Mouse (Mus musculus): Measurements from ENCODE around the gene Ccdc175.

Ccdc175 gene

DNA sequence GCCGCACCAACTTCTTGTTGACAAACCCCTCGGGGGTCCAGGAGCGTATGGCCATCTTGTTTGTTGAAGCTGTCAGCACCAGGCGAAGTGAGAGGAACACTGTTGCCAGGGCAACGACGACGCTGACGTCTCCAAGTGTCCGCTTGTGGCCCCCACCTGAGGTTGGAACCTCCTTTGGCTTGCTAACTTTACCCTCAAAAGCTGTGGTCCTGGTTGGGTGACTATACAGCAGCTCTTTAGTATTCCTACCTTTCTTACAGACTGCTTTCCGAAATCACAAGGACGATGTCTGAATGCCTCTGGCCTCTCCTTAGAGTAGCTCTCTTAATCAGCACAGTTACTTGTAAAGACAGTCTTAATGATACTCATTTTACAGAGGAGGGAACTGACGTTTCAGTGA is at the start of gene Ccdc175:
TSS of gene Ccdc175 (minus strand) at position 101 of the 400 bp plus-strand sequence.
- in situ Hi-C loops (cut with MseI, MboI), result no loop called here

DNA sequence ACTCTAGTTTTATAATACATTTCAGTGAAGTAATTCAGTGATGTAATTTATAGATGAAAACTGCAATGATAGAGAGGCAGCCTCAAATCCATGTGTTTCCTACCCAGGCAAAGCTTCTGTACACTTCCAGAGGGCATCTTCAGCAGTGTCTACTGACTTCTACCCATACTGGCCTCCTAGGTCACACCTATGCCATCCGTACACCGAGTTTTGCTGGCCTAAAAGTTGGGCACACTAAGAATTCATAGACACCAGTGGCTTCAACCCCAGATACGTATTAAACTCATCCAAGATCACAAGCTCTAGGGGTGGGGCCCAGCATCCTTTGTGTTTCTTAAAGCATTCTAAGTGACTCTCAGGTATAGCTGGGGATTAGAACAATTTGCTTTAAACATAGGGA is 49.3 kb upstream of the Ccdc175 start:
- in situ Hi-C loops (cut with MseI, MboI), result no loop called here

DNA sequence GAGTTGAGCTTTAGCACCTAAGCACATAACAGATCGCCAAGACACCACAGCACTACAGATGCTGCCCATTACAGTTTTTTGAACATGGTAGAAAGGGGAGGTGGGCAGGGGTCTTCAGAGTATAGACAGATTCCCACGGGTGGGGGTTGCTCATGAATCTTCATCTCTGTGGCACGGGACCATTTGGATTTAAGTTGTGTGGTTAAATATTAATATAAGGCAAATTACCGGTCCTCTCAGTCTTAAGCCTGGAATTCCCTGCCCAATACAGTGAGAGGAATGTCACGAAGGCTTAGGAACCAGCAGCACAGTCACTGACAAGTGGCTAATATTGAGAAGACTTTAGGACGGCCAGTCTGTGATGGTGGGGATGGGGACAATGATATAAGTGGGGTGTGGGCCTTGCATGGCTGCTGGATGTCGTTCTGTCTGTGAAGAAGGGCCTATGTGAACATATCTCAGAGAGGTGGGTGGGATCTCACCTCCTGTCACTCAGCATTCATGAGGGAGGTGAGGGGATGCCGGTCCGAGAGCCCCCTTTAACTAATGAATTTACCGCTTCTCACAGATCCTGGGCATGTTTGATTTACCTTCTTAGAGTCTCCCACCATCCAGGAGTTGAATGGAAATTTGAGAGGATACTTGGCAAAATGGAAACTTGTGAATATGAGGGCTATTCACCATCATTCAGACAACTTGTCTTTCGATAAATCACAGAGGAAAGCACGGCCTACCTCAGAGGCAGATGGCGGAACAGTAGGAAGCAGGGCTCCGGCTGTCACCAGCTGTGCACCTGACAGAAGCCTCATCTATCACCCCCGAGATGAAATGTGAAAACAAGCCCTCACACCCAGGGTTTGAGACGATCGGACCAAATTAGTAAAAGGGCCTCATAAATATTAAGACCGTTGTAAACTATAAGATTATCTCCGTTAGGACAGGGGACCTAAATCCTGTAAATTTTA is 48.3 kb upstream of the Ccdc175 start:
- in situ Hi-C loops (cut with MseI, MboI), result no loop called here

DNA sequence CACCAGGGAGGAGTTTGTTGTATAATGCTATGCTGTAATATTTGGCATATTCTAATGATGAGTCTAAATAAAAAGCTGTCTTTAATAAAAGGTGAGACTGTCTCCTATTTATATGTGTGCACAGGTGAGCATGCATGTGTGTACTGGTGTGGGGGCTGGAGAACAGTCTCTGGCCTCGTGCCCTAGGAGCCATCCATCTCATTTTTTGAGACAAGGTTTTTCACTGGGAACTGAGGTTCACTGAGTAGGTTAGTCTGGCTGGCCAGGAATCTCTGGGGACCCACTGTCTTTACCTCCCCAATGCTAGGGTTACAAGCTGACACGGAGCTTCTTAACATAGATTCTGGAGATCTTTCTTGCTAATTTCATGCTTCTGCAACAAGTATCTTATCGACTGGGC is 47.3 kb upstream of the Ccdc175 start:
- in situ Hi-C loops (cut with MseI, MboI), result no loop called here

DNA sequence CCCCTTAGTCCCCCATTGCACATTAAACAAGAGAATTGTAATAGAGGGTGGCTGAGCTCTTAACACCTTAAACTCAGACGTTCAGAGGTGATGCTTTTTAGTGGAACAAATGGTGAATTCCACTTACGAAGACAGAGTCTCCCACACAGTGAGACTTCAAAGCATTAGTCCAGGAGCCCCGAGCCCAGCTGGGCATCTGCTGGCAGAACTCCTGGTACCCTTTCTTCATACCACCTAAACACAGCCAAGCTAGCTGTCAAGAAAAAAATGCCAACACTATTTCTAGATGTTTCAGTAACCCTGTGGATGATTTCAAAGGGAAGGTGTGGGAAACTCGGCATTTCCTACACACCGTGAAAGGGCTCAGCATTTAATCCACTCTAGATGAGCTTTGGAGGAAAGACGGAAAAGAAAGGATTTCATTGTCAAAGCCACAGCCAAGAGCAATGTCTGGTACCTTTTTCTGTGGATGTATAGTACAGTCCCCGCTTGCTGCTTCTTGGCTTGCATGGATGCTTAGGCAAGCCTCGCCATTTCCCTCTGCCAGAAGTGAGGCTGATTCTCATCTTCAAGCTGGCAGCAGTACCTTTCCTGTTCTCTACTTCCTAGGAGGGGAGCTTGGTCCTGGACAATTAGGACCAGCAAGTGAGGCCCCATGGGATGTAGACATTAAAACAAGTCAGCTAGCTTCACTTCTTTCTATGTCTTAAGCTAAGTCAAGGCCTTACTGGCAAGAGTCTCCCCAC is 44.8 kb upstream of the Ccdc175 start:
- in situ Hi-C loops (cut with MseI, MboI), result no loop called here

DNA sequence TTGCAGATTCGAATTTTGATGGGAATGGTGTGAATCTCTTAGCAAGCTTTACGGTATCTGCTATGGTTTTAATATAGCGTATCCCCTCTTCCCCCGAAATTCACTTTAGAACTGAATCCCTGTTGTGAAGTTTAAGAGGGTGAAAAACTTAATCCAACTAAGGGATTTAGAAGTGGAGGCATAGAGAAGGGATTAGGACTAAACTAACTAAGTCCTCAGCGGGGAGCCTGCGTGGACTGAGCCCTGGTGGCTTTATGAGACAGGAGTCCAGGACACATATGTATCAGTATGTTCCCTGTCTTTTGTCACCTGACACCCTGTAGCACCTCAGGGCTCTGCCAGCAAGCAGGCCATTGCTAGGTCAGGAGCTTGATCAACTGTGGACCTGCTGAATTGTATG is 42.9 kb upstream of the Ccdc175 start:
- in situ Hi-C loops (cut with MseI, MboI), result no loop called here

DNA sequence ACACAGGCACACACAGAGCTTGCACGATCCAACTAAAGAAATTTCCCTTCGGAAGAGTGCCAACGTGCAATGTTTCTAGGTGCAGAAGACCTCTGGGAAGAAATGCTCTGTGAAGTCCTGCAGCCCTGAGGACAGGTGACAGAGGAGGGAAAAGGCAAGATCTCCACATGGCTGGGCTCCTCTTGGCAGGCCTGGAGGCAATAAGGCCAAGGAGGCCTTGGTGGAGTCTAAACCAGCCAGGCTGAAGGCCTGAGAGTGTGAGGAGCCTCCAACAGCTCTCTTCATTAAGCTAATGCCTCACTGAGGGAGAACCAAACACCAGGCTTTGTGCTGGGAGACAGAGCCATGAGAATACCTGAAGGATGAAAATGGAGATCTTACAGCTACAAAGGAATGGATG is 40.5 kb upstream of the Ccdc175 start:
- in situ Hi-C loops (cut with MseI, MboI), result no loop called here

DNA sequence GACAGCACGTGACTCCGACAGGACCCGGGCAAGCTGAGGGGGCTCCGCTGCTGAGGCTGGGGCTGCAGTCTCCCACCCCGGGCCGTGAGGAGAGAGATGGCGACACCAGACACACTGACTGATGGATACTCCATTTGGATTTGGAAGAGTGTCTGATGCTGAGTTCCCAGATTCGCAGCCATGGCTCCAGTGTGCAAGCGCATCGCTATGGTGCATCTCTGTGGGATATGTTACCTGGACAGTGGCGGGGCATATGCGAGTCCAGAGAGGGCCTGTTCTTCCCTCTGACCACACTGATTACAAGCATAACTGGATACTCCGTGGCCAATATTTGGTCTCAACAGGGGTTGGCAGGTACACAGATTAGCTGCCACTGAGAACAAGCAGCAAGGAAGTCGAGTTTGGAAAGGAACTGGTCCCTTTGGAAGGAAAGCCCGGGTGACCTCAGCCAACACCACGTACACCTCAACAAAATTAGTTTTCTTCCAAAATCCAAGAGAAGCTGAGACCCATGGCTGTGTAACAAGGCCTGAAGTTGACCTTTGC is 38.8 kb upstream of the Ccdc175 start:
- in situ Hi-C loops (cut with MseI, MboI), result no loop called here

DNA sequence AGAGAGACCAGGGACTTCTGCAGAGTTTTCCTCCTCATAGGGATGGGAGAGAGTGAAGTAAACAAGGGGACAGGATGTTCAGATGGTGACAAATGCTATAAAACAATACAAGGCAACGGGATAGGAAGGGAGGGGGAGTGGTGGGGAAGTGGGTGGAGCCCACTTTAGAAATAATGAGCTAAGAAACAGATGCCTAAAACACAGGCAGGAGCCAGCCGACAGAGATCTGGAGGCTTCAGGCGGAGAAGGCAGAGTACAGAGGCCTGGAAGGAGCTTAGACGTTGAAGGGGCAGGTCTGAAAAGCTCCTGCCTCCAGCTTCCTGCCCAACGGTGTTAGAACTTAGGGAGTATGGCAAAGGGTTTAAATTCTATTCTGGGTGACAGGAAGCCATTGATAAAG is 28.7 kb upstream of the Ccdc175 start:
- in situ Hi-C loops (cut with MseI, MboI), result no loop called here

DNA sequence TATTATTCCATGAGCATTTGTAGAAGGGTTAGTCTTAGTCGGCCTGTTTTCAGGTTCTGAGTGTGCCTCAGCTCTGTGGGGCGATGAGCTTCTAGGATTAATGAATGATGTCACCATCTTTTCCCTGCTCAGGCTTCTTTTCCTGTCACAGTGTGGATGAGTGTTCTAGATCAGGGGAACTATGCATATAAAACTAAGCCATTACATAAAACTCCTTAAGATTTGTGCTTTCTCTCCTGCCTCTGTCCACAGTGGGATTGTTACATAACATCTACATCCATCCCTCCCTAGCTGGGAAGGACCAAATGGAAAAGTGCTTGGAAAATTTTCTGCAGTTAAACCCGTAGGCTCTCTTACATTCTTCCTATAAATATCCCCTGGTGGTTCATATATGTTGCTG is 16.0 kb upstream of the Ccdc175 start:
- in situ Hi-C loops (cut with MseI, MboI), result no loop called here

DNA sequence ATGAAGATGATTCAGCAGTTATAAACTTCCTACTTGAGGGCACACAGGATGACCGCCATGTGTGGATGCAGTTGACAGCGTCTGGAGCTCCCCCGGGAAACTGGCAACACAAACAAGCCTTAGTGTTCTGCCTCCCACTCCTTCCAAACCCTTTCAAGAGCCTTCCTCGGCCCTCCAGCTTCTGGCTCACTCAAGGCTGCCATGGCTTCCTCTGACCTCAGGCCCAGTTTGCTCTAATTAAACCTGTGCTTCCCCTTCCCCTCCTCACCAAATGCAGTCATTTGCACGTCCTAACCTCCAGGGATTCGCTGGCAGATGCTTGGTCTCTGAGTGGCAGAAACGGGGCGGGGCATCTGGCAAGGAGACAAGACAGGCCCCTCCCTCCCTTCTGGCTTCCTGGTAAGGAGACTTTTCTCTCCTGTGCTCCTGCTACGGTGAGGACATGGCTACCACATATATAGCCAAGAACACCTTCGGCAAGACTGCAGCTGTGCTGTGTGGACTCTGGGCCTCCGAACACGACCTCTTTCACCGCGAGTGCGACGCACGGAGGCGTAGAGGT is 13.2 kb upstream of the Ccdc175 start:
- in situ Hi-C loops (cut with MseI, MboI), result no loop called here

DNA sequence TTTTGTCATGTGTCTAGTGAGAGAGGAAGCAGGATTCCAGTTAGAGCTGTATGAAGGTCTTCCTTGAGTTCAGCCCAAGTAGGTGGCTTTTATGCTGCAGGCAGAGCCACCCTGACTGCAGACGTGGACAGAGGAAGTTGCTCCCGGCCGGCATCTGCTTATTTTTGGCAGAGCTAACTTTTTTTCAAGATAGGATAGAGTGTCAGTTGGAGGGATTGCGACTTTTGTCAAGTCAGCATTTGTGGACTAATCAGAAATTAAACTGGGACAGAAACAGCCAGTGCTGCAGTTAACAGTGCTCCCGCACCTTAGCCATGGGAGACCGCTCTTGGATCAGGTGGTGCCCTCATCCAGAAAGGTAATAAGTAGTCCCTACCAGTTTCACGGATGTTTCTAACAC is 12.6 kb upstream of the Ccdc175 start:
- in situ Hi-C loops (cut with MseI, MboI), result no loop called here

DNA sequence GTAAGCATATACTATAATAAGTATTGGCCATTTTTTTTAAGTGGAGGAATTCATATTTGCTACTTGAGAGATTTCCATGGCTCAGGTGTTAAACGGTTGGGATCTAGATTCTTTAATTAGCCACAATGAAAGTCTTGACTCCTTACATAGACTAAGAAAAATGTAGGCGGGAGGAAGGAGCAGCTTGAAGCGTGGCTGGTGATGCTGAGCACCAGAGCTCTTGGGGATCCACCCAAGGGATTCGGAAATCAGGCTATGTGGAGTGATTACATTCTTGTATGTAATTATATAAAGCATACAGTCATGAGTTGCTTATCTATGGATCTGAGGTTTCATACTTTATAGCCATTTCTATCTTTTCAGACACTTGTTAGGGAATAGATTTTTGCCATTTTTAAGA is 5.3 kb downstream of the Ccdc175 start:
- in situ Hi-C loops (cut with MseI, MboI), result no loop called here

DNA sequence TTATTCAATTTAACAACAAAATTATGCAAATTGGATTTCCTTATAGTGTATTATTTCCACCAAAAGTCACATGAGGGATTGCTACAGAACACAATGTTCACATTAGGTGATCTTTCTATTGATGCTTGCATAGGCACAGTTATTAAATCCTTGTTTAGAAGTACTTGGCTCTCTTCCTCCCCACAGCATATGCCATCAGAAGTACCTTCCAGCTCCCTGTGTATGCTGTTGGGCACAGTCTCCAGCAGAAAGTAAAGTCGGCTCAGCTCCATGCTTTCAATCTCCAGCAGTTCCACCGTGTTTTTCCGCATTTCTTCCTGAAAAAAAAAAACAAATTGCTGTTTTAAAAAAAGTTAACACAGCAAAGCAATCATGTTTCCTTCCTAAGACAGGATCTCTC is 6.5 kb downstream of the Ccdc175 start:
- in situ Hi-C loops (cut with MseI, MboI), result no loop called here

DNA sequence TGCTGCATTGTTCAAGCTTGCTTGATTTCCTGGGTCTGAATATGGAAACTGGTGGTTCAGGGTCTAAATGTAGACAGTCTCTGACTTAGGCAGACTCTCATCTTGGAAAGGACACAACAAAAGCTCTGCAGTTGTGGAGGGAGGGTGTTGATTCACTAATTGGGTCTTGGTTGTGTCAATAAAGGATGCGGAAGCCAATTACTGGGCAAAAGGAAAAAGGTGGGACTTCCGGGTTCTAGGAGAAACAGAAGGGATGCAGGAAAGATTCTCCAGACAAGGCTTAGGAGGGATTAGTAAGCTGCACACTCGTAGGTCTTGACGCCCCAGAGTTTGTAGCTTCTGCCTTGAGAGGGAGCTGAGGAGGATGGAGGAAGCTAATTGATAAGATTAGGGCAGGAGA is 26.4 kb downstream of the Ccdc175 start:
- in situ Hi-C loops (cut with MseI, MboI), result no loop called here

DNA sequence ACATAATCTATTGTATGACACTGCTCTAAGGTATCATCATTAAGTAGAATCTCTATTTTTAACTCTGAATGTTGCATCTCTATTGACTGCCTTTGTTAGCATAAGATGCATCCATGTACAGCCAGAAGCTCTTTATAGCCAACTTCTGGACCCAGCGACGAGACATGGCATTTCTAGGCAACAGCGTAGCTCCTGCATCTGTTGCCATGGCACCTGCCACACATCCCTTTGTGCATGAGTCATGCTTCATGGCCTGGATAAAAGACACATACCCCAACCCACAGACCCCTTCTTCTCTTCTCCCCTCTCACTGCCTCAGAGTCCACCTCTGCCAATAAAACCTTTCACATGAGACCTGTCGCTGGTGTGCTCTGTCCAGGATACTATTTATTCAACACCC is 34.0 kb downstream of the Ccdc175 start:
- in situ Hi-C loops (cut with MseI, MboI), result no loop called here

DNA sequence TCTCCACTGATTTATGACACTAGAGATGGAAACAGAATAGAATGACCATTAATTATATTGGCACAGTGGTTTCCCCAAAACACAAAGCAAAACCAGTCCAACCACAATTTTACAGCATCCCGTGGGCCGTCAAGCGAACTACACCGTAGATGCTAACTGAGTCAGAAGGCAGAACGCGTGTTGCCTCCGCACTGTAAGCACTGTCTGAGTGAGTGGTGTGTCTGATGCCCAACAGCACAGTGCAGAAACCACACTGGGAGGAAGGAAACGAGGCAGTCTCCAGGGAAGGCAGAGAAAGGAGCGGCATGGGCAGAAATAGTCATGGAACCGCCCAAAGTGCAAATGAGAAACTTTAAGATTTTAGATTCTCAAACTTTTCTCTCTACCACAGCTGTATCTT is 55.6 kb downstream of the Ccdc175 start:
- in situ Hi-C loops (cut with MseI, MboI), result no loop called here

DNA sequence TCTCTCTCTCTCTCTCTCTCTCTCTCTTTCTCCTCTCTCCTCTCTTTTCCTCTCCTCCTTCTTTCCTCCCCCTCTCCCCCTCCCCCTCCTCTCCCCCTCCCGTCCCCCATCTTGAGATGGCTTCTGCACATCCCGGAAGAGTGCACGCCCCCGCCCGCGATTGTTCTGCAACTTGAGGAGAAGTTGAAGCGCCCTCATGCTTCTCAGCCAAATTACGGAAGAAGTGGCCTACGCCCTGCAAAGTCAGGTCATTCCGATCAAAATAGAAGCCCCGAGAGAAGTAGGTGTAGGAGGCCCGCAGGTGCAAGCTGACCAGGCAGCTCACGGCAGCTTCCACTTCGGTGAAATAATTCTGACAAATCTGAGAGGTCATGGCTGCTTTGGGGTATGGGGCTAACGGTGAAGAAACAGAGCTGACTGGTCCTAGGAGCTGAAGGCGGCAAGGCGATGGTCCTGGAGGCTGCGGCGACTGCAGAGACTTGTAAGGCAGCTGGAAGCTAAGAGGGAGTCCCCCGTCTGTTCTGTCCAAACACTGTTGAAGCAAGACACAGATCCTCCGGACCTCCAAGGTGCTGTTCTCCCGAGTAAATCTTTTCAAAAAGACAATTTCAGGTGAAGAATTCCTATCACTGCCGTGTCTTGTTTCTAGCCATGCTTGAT is 69.0 kb downstream of the Ccdc175 start:
- in situ Hi-C loops (cut with MseI, MboI), result no loop called here

DNA sequence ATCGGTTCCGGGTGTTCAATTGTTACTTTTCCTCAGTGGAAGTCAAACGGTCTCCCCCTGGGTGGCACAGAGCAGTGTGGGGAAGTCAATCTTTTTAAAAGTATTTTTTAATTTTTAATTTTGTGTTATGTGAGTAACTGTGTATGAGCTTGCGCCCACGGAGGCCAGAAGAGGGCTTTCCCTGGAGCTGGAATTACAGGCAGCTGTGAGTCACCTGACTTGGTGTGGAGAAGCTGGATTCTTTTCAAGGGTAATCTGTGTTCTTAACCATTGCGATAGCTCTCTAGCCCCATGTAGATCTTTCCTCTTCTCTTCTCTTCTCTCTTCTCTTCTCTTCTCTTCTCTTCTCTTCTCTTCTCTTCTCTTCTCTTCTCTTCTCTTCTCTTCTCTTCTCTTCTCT is 69.7 kb downstream of the Ccdc175 start:
- in situ Hi-C loops (cut with MseI, MboI), result no loop called here

DNA sequence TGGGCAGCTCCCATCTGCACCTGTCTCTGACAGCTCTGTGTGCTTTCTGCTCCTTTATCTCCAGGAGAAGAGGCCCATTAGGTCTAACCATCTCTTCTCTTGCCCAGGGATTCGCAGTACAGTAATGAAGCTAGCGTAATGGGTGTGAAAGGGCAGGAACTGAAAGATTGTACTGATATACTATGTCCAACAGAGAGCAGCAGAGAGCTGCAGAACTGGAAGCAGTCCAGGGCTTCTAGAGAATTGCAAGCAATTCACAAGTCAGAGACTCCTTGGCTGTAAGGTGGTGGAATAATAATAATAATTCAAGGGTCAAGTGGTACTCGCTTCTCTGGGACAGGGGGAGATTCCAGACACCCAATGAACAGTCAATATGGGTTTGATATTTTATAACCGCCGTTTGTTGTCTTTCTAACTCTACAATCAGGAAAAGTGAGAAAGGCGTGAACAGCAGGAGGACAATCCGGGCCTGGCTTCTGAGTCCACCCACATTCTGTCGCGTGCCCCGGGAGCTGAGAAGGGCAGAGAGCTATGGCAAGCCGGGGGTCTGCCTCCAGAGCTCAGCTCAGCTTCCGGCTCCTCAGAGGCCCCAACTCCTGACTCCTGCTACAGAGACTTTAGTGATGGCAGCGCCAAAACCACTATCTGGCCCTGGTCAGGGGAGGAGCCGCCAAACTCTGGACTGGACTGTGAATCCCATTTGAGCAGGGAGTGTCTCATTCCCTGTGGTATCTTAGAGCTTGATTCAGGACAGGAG is 80.1 kb downstream of the Ccdc175 start:
- in situ Hi-C loops (cut with MseI, MboI), result loop anchor here (5.0 to 10.0 kb wide), 3 partner anchors 140 to 323 kb away; no protein-coding TSS in a partner anchor

DNA sequence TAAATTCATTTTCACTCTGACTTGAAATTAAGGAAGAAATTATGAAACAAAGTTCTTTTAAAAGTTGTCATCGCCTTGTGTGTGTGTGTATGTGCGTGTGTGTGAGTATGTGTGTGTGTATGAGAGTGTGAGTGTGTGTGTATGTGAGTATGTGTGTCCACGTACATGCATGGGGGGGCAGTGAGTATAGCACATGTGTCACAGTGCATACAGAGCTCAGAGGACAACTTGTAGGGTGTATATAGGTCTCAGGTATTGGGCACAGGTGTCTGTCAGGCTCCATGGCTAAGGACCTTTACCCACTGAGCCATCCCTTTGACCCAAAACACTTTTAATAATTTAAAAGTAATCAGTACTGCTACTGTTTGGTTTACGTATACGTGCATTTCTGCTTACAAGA is 80.8 kb downstream of the Ccdc175 start:
- in situ Hi-C loops (cut with MseI, MboI), result loop anchor here (5.0 to 10.0 kb wide), 3 partner anchors 141 to 323 kb away; no protein-coding TSS in a partner anchor

Measured in mouse trophoblast stem cell (cell line).